Mouse (Mus musculus): ENCODE data around the gene Pus1. TPM values are rescaled to one million over a fixed set of nuclear protein-coding genes. Genes with fewer than 3 reads are reported as not detected.

Pus1 gene
- polyA plus RNA-seq, 1 experiment from 2014 or later, result 19.8 TPM

DNA sequence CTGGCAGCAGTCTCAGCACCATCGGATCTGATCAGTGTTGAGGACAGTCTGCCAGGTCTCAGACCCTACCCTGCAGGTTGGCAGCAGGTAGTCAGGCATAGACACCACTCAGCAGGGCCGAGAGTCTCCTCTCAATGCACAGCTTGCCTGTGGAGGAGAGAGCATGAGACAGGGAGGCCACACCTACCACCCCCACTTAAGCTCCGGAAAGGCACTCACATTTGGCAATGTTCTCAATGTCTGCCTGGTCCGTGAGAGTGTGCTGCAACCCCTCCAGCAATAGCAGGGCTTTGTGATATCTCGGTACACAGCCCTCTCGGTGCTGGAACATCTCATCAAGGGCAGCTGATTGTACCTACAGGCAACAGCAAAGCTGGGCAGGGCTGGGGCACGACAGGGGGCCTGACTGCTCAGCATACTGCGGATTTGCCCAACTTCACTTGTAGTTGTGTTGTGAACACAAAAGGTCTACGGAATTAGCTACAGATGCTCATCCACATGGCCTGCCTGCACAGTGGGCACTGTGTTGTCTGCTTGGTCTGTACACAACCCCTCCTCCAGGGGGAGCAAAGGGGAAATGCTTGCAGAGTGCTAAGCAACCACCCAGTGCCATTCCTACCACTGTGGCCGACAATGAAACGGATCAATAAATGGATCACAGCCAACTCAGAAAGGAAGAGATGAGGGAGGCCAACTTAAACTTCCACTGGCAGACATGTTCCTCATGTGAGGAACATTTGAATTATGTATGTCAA lies 5.8 kb upstream of the Pus1 start:
- no peak overlapping the region for H3K9ac ChIP-seq (ENCODE audit: low read depth, low read length)
- H3K9me3 ChIP-seq (ENCODE audit: control insufficient read depth, low read length), result no peaks in the 10 kb centered on the region
- H3K27ac ChIP-seq (ENCODE audit: low read depth, low read length), result no peak overlapping the region
- 76% methylated on average over 11 of the region's 11 CpGs for WGBS
- no peaks in the 10 kb centered on the region for H3K27me3 ChIP-seq (replicated peaks; ENCODE audit: control insufficient read depth, insufficient read depth, low read length)
- peaks cover 28% of the 10 kb centered on the region for H3K36me3 ChIP-seq (ENCODE audit: control insufficient read depth, insufficient read depth, low read length)
- no peaks in the 10 kb centered on the region for H3K4me1 ChIP-seq (ENCODE audit: control insufficient read depth, insufficient read depth, low read depth, low read length)
- no peak for ATAC-seq
- no peak overlapping the region for H3K4me2 ChIP-seq (ENCODE audit: low read length)
- H3K4me3 ChIP-seq (ENCODE audit: low read length), result no peak overlapping the region

DNA sequence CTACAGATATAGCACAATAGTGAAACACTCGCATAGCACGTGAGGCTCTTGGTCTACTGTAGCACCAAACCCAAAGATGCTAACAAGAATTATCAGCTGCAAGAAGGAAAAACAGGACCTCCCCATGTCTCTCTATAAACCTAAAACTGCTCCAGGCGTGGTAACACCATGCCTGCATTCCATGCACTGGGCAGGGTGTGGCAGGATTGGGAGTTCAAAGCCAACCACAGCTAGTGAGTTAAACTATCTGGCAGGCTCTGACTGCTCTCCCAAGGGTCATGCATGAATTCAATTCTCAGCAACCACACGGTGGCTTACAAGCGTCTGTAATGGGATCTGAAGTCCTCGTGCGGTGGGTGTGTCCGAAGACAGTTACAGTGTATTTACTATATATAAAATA lies 2.7 kb upstream of the Pus1 start:
- peaks cover 19% of the 10 kb centered on the region for H3K36me3 ChIP-seq (ENCODE audit: control insufficient read depth, insufficient read depth, low read length)
- no peak overlapping the region for H3K27ac ChIP-seq (ENCODE audit: low read depth, low read length)
- H3K4me2 ChIP-seq (ENCODE audit: low read length), result no peak overlapping the region
- H3K9ac ChIP-seq (ENCODE audit: low read depth, low read length), result no peak overlapping the region
- no peaks in the 10 kb centered on the region for H3K27me3 ChIP-seq (replicated peaks; ENCODE audit: control insufficient read depth, insufficient read depth, low read length)
- no peak overlapping the region for H3K4me3 ChIP-seq (ENCODE audit: low read length)
- no peak for ATAC-seq
- H3K9me3 ChIP-seq (ENCODE audit: control insufficient read depth, low read length), result no peaks in the 10 kb centered on the region
- WGBS, result 73% methylated on average over 8 of the region's 8 CpGs
- H3K4me1 ChIP-seq (ENCODE audit: control insufficient read depth, insufficient read depth, low read depth, low read length), result peaks cover 11% of the 10 kb centered on the region

DNA sequence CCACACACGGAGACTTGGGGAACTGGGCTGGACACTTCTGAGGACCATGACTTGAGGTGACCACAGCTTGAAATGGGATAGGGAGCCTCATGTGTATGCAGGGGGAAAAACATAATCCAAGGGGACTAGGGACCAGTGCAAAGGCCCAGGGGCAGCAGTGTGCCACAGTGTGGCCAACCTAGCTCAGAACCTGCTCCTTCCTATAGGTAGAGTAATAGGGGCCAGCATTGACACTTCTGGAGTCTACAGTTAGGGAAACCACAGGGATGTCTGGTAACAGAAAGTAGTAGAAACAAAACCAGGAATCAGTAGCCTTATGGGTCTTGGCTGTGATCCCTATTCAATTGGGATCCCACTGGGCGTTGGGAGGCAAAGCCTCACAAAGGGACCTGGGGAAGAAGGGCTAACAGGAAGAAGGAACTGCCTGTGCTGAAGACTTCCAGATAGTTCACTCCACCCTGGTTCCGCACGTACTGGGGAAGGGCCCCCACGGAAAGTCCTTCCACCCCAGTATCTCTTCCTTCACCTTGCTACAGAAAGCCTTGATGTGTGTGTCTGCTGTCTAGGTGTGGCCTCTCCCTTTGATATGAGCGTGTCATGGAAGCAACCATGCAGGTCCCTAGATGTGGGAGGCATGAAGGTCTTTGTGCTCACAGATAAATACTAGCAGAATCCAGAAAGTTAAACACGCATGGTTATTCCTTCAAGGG lies 1.2 kb upstream of the Pus1 start:
- no peak overlapping the region for H3K4me2 ChIP-seq (ENCODE audit: low read length)

GRCm38 (mm10) chr5:110780761-110781528 lies 486 bp upstream of the Pus1 start:
- no peaks in the 10 kb centered on the region for H3K9me3 ChIP-seq (ENCODE audit: control insufficient read depth, low read length)
- 54% methylated on average over 10 of the region's 10 CpGs for WGBS
- H3K4me3 ChIP-seq (ENCODE audit: low read length), result peak overlapping the region; percentile 63
- H3K36me3 ChIP-seq (ENCODE audit: control insufficient read depth, insufficient read depth, low read length), result peaks cover 8% of the 10 kb centered on the region
- peaks cover 11% of the 10 kb centered on the region for H3K4me1 ChIP-seq (ENCODE audit: control insufficient read depth, insufficient read depth, low read depth, low read length)
- H3K4me2 ChIP-seq (ENCODE audit: low read length), result peak overlapping the region; percentile 93
- H3K9ac ChIP-seq (ENCODE audit: low read depth, low read length), result peak overlapping the region; percentile 69
- H3K27me3 ChIP-seq (replicated peaks; ENCODE audit: control insufficient read depth, insufficient read depth, low read length), result no peaks in the 10 kb centered on the region
- H3K27ac ChIP-seq (ENCODE audit: low read depth, low read length), result peak overlapping the region; percentile 67
- peak; percentile 79 for ATAC-seq

More for the DNA sequence above, 1.2 kb upstream of the Pus1 start:
- WGBS, result 81% methylated on average over 7 of the region's 7 CpGs
- Histone ChIP-seq H3K9ac (ENCODE audit: low read depth, low read length) (no peak overlapping the region), H3K27me3 (replicated peaks; ENCODE audit: control insufficient read depth, insufficient read depth, low read length) (no peaks in the 10 kb centered on the region), H3K9me3 (ENCODE audit: control insufficient read depth, low read length) (no peaks in the 10 kb centered on the region), H3K4me1 (ENCODE audit: control insufficient read depth, insufficient read depth, low read depth, low read length) (peaks cover 11% of the 10 kb centered on the region), H3K27ac (ENCODE audit: low read depth, low read length) (no peak overlapping the region), H3K36me3 (ENCODE audit: control insufficient read depth, insufficient read depth, low read length) (peaks cover 10% of the 10 kb centered on the region), H3K4me3 (ENCODE audit: low read length) (no peak overlapping the region)
- ATAC-seq, result no peak

- H3K4me2 ChIP-seq (ENCODE audit: low read length), result peak overlapping the region; percentile 93
- H3K9ac ChIP-seq (ENCODE audit: low read depth, low read length), result peak overlapping the region; percentile 69
- H3K9me3 ChIP-seq (ENCODE audit: control insufficient read depth, low read length), result no peaks in the 10 kb centered on the region
- no peaks in the 10 kb centered on the region for H3K27me3 ChIP-seq (replicated peaks; ENCODE audit: control insufficient read depth, insufficient read depth, low read length)
- H3K36me3 ChIP-seq (ENCODE audit: control insufficient read depth, insufficient read depth, low read length), result peaks cover 14% of the 10 kb centered on the region
- peak overlapping the region; percentile 63 for H3K4me3 ChIP-seq (ENCODE audit: low read length)
- H3K27ac ChIP-seq (ENCODE audit: low read depth, low read length), result no peak overlapping the region
- WGBS, result 23% methylated on average over 15 of the region's 15 CpGs
- peaks cover 11% of the 10 kb centered on the region for H3K4me1 ChIP-seq (ENCODE audit: control insufficient read depth, insufficient read depth, low read depth, low read length)
- ATAC-seq, result no peak
Measured at GRCm38 (mm10) chr5:110779276-110779997, 1.0 kb downstream of the Pus1 start.

GRCm38 (mm10) chr5:110778263-110778662 lies 2.2 kb downstream of the Pus1 start:
- no peak overlapping the region for H3K27ac ChIP-seq (ENCODE audit: low read depth, low read length)
- no peaks in the 10 kb centered on the region for H3K27me3 ChIP-seq (replicated peaks; ENCODE audit: control insufficient read depth, insufficient read depth, low read length)
- H3K9ac ChIP-seq (ENCODE audit: low read depth, low read length), result no peak overlapping the region
- no peaks in the 10 kb centered on the region for H3K9me3 ChIP-seq (ENCODE audit: control insufficient read depth, low read length)
- peaks cover 17% of the 10 kb centered on the region for H3K36me3 ChIP-seq (ENCODE audit: control insufficient read depth, insufficient read depth, low read length)
- H3K4me2 ChIP-seq (ENCODE audit: low read length), result no peak overlapping the region
- peaks cover 11% of the 10 kb centered on the region for H3K4me1 ChIP-seq (ENCODE audit: control insufficient read depth, insufficient read depth, low read depth, low read length)
- WGBS, result 90% methylated on average over 12 of the region's 12 CpGs
- no peak overlapping the region for H3K4me3 ChIP-seq (ENCODE audit: low read length)
- ATAC-seq, result no peak

DNA sequence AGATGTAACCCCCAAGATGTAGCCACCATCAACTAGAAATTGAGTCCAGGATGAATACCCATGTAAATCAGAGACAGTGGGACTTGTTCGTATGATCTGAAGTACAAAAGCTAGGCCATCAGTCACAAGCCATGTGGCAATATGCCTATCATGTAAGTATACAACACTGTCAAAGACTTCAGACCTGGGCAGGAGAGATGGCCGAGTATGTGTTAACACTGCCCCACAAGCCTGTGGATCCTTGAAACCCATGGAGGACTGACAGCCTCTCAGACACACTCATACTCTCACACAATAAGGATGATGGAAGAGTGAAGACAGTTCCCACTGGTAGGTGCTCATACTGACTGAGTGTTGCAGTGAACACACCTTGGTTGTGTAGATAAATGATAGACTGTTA lies 4.3 kb downstream of the Pus1 start:
- peaks cover 17% of the 10 kb centered on the region for H3K36me3 ChIP-seq (ENCODE audit: control insufficient read depth, insufficient read depth, low read length)
- no peaks in the 10 kb centered on the region for H3K9me3 ChIP-seq (ENCODE audit: control insufficient read depth, low read length)
- H3K9ac ChIP-seq (ENCODE audit: low read depth, low read length), result no peak overlapping the region
- ATAC-seq, result no peak
- no peak overlapping the region for H3K4me3 ChIP-seq (ENCODE audit: low read length)
- 91% methylated on average over 2 of the region's 2 CpGs for WGBS
- H3K4me2 ChIP-seq (ENCODE audit: low read length), result no peak overlapping the region
- no peaks in the 10 kb centered on the region for H3K27me3 ChIP-seq (replicated peaks; ENCODE audit: control insufficient read depth, insufficient read depth, low read length)
- H3K27ac ChIP-seq (ENCODE audit: low read depth, low read length), result no peak overlapping the region
- peaks cover 11% of the 10 kb centered on the region for H3K4me1 ChIP-seq (ENCODE audit: control insufficient read depth, insufficient read depth, low read depth, low read length)

GRCm38 (mm10) chr5:110774511-110774910 lies 5.9 kb downstream of the Pus1 start:
- no peak overlapping the region for H3K9ac ChIP-seq (ENCODE audit: low read depth, low read length)
- H3K27ac ChIP-seq (ENCODE audit: low read depth, low read length), result no peak overlapping the region
- H3K27me3 ChIP-seq (replicated peaks; ENCODE audit: control insufficient read depth, insufficient read depth, low read length), result no peaks in the 10 kb centered on the region
- peaks cover 4% of the 10 kb centered on the region for H3K4me1 ChIP-seq (ENCODE audit: control insufficient read depth, insufficient read depth, low read depth, low read length)
- H3K4me3 ChIP-seq (ENCODE audit: low read length), result no peak overlapping the region
- 94% methylated on average over 11 of the region's 11 CpGs for WGBS
- H3K36me3 ChIP-seq (ENCODE audit: control insufficient read depth, insufficient read depth, low read length), result peaks cover 17% of the 10 kb centered on the region
- no peaks in the 10 kb centered on the region for H3K9me3 ChIP-seq (ENCODE audit: control insufficient read depth, low read length)
- H3K4me2 ChIP-seq (ENCODE audit: low read length), result no peak overlapping the region
- no peak for ATAC-seq

Measured in hindbrain, embryonic 16.5 days (tissue).